Mouse (Mus musculus): ENCODE data around the gene Gm35134. TPM values are rescaled to one million over a fixed set of nuclear protein-coding genes. Genes with fewer than 3 reads are reported as not detected.
"Not testable (repeated sequence)": the region's sequence is repeated elsewhere in the genome, so short reads cannot be mapped to it uniquely, and the experiment has no call there.

Gm35134 gene
- polyA plus RNA-seq (2012; rRNA removed), result not detected in 2 replicates

DNA sequence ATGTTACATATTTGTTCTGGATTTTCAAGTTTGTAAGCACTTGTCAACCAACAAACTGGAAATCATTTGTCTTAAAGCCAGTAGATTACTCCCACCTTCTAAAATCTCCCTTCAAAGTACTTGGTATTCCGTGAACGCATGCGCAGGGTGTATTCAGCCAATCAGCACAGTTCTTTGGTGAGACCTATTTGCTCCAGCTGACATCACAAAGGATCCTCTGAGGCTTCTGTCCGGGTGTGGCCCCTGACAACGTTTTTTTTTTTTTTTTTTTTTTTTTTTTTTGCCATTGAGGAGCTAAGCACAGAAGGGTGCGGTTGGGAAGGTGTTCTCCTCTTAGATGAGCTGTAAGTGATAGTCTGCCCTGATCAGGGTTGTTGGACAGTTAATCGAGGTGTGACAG lies at the start of gene Gm35134:
Gene Gm35134, plus strand, starts transcription at position 301 of the 400 bp plus-strand sequence.
- not testable (repeated sequence) for H3K4me1 ChIP-seq (ENCODE audit: control insufficient read depth, insufficient read depth, low read length); H3K4me3 ChIP-seq (ENCODE audit: insufficient read depth, low read length); H3K27ac ChIP-seq (ENCODE audit: insufficient read depth, low read length)
